Mouse (Mus musculus) brain, embryonic 14.5 days (tissue): ENCODE results near the gene Poc1a.

ENCODE experiments used
- CTCF ChIP-seq: fragments of 200-500 bp; IDR thresholded peaks from 2 replicates; pipeline ENCODE4 v1.5.1; 2012; ENCODE audit warnings: inconsistent platforms, mild to moderate bottlenecking, moderate library complexity, borderline replicate concordance; ENCODE audit not compliant: insufficient read depth, insufficient read length; ENCODE audit errors: extremely low read depth
- POLR2A ChIP-seq: fragments of 200-500 bp; IDR thresholded peaks from 2 replicates; pipeline ENCODE4 v1.6.1; 2012; ENCODE audit warnings: mild to moderate bottlenecking, inconsistent platforms, borderline replicate concordance; ENCODE audit not compliant: poor library complexity, insufficient read depth, insufficient read length, severe bottlenecking; ENCODE audit errors: extremely low read depth

DNA sequence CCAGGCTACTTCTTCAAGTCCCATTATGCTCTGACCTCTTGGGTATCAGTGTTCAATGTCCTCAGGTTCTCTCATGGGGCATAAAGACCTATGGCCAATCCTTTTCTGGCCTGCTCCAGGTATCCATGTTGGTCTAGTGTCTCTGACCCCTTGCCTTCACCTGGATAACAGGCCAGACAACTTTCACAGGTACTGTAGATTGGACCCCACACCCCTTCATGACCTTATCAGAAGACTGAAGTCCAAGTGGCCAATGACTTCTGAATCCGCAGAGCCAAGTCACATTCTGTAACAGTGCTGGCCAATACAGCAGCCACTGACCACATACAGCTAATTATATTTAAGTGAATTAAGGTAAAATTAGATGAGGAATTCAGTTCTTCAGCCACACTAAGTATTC lies 8.6 kb upstream of the Poc1a start:
- no peak for TF ChIP-seq CTCF
- no peak for TF ChIP-seq POLR2A
